Mouse (Mus musculus) right cerebral cortex, postnatal 36 days (tissue): ENCODE measurements around the gene Dctn5.
A peak's percentile ranks its signal among the peaks of the same experiment; 100 is the strongest.
"Not testable (repeated sequence)": the region's sequence is repeated elsewhere in the genome, so short reads cannot be mapped to it uniquely, and the experiment has no call there.

Experiments
- DNase-seq, 2 experiments: peaks; one replicate each; pipeline ENCODE4 v3.0.0; 2022; ENCODE audit warnings: low spot score in 2 of 2, mixed read lengths in 1 of 2

Dctn5 gene

DNA sequence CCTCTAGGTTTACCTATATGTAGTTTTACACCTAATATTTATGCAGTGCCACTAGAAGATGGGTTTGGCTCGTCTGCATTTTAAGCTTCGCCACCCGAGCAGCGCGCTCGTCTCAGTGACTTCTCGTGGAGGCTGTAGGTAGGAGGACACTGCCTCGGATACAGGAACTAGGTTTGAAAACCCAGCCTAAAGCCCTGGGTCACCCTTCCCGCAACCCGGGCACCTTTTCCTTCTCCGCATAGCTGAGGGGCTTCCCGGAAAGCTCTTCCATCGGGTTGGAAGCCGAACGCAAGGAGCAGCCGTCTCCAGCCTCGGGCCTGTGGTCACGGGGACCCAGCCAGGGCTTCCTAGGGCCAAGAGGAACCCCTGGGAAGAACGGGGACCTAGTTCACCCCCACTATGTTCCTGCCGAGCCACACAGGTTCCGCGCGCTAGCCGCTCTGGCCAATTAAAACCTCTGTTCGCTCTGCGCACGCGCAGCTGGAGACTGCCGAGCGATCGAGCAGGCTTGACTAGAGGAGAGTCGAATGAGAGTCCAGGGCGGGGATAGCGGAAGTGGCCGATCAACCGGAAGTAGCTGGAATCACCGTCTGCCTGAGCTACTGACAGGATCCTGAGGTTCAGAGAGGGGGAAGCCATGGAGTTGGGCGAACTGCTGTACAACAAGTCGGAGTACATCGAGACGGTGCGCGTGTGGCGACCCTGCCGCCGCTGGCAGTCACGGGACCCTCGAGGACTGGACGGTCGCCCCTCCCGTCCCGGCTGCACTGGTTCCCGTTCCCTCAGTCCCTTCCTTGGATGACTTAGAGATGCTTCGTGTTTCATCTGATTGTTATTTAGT is at the start of gene Dctn5, which contains the start of gene Palb2:
Dctn5 (plus strand) TSS at position 545 of the 841 bp plus-strand sequence.
Palb2 (minus strand) TSS at position 489 of the 841 bp plus-strand sequence.
- peak; percentile 96 to 97 for DNase-seq

DNA sequence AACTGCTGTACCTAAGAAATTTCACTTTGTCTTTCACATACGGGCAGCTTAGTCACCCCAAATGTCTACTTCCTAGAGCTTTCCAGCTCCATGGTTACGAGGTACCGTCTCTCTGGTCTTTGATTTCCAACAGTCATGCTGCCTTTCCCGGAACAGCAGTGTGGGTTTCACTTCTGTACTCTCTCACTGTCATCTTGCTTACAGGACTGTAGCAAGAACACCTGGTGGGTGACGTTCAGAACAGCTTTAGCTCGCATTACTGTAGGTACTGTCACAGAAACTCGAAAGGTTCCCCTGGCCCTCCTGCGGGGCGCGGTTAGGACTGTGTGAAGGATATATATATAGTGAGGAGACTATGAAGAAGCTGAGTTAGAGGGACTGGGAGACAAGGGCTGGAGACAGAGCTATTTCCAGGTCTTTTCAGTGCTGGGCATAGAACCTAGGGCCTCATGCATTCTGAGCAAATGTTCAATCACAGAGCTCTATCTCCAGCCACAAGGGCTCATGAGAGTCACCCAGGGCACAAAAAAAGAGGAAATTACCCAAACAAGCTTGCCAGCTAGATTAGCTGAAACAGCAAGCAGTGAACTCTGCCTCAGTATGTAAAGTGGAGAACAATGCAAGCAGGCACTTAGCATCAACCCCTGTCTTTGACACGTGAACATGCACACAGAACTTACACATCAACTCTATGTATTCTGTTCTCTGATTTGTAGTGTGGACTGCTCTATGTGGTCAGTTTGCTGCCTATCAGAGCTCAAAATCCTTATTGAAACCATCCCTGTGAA is 45.5 kb upstream of the Dctn5 start:
- no peak for DNase-seq

DNA sequence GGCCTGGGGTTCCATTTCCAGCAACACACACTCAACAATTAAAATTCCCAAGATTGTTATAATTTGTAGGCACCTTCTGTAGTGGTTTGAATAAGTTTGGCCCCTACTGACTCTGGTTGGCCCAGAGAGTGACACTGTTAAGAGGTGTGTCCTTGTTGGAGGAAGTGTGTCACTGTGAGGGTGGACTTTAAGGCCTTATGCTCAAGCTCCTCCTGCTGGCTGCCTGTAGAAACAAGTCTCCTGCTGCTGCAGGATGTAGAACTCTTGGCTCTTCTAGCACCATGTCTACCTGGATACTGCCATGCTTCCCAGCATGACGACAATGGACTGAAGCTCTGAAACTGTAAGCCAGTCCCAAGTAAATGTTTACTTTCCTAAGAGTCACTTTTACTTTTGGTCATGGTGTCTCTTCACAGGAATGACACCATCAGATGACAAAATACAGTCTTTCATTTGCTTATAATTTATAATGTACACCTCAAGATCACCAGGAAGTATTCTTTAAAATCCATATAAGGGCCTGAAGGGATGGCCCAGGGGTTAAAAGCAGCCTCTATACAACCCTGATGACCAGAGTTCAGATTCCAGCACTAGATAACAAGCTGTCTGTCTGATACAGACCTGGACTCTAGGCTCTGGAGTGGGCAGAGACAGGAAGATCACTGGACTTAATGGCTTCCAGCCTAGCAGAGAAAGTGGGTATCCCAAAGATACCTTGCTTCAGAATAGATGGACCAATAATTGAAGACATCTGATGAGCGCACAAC is 38.1 kb upstream of the Dctn5 start:
- no peak for DNase-seq

DNA sequence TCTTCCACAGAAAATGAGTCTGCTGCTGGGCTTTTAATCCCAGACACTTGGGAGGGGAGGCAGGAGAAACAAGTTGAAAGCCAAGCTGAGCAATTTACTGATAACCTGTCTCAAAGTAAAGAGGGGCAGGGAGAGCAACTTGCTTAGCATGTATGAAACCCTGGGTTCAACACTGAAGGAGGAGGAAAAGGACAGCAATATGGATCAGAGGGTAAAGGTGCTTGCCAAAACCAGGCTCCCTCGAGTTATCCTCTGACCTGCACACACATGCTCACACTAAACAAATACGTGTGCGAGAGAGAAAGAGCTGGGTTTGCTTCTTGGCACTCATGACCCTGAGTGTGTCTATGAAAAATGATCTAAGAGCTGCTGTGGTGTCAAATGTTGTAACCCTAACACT is 34.8 kb upstream of the Dctn5 start:
- DNase-seq = no peak

DNA sequence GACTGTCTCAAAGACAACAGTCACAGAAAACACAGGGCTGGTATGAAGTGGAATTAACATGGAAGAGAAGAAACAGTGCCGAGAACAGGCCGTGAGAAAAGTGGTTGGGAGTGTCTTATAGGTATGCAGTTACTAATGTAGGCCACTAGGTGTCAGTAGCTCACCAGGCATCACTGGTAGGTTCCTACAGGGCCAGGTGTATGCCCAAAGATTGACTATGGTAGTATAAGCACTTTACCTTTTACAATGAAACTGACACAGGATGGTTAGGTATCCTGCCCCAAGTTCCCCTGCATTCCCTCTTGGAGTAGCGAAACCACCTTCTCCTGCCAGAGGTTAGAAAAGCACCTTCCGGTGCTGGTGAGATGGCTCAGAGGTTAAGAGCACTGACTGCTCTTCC is 33.6 kb upstream of the Dctn5 start:
- DNase-seq = no peak

DNA sequence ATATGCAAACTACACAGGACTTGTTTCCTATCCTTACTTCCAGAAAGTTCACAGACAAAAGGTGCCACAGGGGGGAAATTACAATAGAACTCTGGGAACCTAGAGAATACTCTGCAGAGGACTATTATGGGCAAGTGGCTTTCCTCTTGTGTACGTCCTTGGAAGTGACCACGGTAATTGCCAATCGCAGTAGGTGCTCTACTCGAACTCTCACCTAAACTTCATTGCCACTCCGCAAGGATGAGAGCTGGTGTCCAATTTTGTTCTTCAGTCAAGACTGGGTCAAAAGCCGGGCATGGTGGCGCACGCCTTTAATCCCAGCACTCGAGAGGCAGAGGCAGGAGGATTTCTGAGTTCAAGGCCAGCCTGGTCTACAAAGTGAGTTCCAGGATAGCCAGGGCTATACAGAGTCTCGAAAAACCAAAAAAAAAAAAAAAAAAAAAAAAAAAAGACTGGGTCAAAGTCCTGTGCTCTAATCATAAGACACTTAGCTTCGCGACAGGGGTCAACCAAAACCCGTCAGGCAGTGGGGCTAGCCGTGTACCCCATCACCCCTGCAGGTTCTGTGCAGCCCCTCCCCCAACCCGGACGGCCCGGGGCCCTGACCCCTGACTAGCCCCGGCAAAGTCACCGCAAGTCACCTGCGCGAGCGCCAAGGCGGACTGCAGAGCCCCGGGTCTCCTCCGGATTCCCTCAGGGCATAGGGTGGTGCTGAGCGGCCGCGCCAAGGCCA is 31.7 kb upstream of the Dctn5 start:
- DNase-seq = not testable (repeated sequence)

DNA sequence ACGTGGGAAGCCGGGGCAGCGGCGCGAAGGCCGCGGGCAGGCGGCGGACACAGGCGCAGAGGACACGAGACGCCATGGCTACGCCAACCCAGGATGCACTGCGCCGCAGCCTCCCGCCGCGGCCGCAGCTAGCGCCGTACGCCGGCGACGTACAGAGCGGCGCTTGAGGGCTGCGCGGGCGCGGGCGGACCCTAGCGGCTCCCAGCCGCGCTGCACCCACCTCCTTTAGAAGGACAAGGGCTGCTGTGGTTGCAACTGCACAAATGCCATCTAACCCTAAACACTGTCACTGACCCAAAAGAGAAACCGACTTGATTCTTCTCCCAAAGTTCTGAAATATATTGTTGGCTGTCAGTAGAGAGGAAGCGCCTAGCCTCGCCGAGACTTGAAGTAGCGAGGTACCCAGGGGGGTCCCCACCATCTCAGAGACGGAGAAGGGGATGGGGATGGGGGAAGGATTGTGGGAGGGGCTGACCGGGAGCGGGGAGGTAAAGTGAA is 31.0 kb upstream of the Dctn5 start, which contains the start of gene Ndufab1:
Ndufab1 (minus strand) TSS at position 140 of the 498 bp plus-strand sequence.
- DNase-seq = peak; percentile 81 to 82

DNA sequence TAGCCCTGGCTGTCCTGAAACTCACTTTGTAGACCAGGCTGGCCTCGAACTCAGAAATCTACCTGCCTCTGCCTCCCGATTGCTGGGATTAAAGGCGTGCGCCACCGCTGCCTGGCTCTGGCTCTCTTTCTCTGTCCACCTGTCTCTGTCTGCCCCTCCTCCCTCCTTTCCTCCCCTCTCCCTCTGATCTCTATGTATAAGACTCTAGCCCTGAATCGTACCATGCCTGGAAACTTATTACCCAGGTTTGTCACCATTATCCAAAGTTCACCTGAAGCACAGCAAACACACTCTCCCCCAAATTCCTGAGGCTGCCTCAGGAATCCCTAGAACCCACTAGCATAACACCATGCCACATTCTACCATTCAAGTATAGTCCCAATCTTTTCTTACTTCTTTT is 24.6 kb upstream of the Dctn5 start:
- DNase-seq = no peak

DNA sequence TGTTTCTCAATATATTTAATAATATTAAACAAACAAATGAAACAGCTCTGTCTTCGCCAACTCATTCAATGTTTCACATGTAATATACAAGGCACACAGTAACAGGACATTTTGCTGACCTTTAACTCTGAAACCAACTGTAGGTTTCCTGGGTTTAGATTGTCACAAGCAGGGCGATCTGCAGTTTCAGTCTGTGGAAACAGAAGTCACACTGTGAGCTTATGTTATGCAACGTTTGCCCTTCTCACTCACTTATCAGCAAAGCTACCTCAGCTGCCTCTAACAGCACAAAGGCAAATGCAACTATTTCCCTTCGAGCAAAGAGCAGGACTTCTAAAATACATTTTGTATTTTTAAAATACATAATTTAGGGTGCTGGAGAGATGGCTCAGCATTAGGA is 9.3 kb upstream of the Dctn5 start:
- DNase-seq = no peak

DNA sequence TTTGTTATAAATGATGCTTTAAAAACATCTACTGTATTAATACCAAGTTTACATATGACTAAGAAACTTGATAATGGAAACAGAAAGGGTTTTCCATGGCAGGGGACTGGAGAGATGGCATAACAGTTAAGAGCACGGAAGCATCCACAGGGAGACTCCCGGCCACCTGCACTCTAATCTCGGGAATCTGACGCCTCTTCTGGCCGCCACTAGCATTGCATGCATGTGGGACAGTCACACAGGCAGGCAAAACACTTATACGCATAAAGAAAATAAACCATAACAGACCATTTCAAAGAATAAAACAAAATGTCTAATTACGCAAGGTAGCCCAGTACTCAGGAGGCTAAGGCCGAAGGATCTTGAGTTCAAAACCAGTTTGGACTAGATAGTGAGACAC is 7.2 kb upstream of the Dctn5 start:
- DNase-seq = no peak

DNA sequence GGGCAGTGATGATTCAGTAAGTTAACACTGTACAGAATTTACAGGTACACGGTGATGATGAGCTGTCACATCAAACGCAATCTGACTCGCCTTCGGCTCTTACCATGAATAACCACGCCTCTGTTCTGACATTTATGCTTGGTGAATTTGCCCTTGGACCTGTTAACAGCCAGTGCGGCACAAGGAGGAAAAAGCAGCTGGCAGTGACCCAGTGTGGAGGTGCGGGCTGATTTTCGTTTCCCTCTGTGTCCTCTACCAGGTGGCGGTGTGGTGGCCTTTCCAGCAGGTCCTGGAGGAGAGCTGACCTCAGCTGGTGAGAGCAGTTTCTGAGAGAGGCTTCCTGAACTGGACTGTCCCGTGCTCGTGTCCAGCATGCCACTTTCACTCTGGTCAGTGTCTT is 5.9 kb upstream of the Dctn5 start:
- no peak for DNase-seq

DNA sequence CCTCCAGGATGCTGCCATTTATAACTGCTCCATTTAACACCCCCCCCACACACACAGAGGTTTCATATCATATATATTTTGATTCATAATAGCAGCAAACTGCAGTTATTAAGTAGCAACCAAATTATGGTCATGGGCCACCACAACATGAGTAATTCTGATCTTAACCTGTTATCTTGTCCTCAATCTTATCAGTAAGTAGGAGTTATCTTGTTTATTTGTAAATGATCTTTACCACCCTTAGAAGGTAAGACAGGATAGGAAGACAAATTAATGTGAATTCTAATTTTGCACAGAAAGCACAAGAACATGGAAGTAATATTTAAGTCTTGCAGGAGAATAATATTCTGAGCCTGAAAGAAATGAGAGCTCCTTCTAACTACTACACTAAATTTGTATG is 1.0 kb upstream of the Dctn5 start:
- no peak for DNase-seq

DNA sequence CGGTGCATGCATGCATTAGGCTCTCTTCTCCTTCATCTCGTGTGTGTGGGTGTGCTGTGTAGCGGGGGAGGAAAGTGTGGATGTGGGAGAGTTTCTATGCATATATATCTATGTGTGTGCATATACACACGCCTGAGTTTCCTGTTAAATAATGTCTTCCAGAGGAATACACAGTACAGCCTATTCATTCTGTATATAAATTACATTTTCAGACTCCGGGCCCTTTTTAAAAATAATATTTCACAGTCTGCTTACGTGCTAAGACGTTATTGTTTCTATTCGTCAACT is 441 bp downstream of the Dctn5 start:
- DNase-seq = no peak

DNA sequence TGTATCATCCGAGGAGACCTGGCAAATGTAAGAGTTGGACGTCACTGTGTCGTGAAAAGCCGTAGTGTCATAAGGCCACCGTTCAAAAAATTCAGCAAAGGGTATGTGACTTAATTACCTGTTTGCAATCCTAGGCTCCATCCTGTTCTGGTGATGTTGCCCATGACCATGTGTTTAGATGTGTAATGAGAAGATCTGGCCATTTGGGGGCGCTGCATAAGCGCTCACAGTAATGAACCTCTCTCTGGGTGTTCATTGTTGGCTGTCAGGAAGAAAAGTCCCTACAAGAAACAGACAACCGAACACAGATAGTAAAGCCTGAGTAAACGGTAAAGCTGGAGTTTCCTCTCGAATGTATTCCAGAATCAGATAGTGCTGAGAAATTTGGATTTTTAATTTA is 2.2 kb downstream of the Dctn5 start:
- DNase-seq = no peak

DNA sequence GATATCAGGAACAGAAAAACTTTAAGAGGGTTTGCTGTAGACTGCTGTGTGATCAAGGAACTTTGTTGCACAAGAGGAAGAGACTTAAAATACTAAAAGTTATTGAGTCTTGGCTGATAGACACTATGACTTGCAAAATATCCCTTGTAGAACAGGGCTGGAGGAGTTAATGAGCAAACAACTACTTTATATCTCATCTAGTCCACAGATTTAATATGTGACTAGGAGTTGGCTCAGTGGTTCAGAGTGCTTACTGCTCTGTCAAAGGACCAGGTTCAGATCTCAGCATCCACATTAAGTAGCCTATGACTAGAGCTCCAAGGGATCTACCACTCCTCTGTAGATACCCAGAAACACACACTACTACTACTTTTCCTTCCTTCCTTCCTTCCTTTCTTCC is 4.2 kb downstream of the Dctn5 start:
- DNase-seq = no peak

DNA sequence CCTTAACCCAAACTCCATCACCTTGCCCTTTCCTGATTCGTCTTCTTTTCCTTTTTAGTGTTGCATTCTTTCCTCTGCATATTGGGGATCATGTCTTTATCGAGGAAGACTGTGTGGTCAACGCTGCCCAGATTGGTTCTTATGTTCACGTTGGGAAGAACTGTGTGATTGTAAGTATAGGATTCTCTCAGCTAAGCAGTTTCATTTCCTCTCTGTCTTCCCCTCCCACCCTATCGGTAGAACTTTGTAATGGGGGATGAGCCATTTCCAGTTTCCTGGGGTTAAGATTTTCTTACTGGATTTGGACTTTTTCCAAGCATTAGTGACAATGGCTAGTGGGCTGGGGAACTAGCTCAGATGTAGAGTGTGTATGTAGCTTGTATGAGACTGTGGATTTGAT is 5.3 kb downstream of the Dctn5 start:
- no peak for DNase-seq

DNA sequence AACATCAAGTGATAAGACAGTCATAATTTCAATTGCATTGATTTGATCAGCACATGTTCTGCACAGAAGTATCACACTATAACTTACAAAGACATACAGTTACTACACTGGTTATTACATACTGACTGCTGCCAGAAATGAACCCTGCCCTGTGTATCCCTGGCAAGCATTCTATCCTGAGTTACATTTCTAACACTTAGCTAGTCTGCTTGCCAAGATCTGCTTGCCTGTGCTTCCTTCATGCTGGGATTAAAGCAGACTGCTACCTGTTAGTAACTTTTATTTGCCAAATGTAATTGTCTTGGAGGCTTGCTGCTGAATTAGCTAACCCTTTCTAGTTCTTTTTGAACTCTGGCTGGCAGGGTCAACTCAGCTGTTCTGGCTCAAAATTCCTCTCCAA is 8.2 kb downstream of the Dctn5 start:
- no peak for DNase-seq

DNA sequence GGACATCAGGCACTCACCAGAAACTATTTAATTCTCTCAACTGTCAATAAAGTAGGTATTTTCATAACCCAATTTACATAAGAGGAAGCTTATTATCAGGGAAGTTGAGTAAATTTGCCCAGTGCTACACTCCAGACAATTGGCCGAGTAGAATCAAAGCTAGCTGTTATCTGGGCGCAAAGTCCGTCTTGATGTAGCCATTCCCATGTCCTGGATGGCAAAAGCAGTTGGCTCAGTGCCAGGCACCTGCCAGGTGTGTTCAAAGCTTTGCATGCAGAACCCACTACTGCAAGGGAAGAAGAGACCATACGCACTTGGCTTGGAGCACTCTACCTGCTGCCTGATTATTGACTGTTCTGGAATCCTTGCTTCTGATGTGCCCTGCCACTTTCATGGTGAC is 19.6 kb downstream of the Dctn5 start:
- no peak for DNase-seq

DNA sequence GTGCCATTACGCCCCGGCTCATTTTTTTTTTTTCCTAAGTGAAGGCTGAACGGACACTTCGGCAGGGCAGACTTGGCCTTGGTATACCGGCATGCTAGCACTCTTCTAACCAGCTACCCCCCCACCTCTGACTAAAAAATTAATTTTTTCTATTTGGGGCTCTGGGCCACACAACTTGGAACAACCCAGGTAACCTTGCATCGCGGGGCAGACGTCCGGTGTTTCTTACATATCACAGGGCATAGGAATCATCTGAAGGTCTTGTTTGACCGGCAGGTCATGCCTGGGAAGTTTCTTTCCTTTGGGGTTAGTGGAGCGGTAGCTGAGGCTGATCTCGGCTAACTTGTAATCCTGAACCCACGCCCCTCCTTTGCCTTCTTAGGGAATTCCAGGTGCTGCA is 25.6 kb downstream of the Dctn5 start:
- DNase-seq = no peak

DNA sequence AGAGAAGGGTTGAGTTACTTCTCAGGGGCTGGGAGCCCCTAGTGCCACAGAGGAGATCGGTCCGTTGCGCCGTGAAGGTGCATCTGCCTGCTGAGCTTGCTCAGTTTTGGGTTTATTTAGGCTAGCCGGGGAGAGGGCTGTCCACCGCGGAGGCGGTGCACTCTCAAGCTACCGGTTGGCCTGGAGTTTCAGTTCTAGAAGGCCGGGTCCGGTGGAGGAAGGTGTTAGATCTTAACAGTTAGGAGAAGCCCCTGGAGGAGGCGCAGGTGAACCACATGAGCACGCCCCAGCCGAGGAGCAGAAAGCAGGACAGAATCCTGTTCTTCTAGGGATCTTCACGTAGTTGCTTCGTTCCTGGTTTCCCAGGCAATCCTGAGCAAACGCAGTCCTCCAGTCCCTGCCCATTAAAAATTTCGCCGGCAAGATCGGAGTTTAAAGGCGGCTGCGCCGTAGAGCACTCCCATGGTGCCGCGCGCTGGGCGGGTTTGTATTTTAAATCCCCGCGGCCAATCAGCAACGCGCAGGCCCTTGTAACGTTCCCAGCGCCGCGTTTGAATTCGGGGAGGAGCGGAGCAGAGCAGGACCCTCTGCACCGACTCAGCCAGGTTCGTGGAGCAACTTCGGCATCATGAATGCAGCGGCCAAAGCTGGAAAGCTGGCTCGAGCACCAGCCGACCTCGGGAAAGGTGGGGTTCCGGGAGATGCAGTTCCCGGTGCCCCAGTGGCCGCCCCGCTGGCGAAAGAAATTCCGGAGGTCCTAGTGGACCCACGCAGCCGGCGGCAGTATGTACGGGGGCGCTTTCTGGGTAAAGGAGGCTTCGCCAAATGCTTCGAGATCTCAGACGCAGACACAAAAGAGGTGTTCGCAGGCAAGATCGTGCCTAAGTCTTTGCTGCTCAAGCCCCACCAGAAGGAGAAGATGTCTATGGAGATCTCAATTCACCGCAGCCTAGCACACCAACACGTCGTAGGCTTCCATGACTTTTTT is 26.4 kb downstream of the Dctn5 start, which contains the start of gene Plk1:
Plk1 (plus strand) TSS at position 525 of the 988 bp plus-strand sequence.
- peak; percentile 72 for DNase-seq
